Comparison of ENCODE assay signal across 8 mouse cellular contexts in the genomic region with DNA sequence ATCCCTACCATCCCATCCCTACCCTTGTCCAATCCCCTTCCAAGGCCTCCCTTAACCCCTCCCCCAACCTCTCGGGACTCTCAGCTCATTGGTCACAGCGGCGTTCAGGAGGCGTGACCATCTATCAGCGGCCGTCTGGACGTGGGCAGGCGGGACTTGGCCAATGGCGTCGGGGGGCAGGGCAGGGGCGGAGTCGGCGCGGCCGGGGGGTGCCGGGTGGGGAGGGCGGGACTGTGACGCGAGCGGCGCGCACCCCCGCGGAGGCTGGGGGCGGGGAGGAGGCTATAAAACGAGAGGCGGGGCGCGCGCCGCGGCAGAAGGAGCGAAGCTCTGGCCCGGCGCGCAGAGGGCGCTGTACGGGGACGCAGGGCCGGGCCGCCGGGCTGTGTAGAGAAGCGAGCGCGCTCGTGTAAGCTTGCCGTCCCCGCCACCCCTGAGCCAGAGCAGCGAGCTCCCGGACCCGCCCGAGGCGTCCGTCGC. TPM values are rescaled to one million over a fixed set of nuclear protein-coding genes. Genes with fewer than 3 reads are reported as not detected.
DNase-seq lines count a peak whose midpoint lies in the region; ATAC-seq lines count a peak whose summit lies in the region.

Tob1 (plus strand) TSS at position 331 of the 480 bp plus-strand sequence.

- H3K9me3 ChIP-seq in hindbrain, embryonic 11.5 days (ENCODE audit: control insufficient read depth, low read length), result no peaks in the 10 kb centered on the region

- peaks cover 6% of the 10 kb centered on the region; the same call in 1 of the 2 replicates for H3K36me3 ChIP-seq in hindbrain, embryonic 11.5 days (ENCODE audit: control insufficient read depth, insufficient read depth, low read length)

- peak; percentile 99 for DNase-seq in MN1 (ENCODE audit: low spot score)
- peak; percentile 100 for DNase-seq in cerebellum, adult 9-10 months
- peak; percentile 98 to 99 for DNase-seq in frontal cortex, adult 2 months (ENCODE audit: extremely low spot score in 1 of 2, low spot score in 1 of 2)
- DNase-seq in hindbrain, embryonic 11.5 days (ENCODE audit: low spot score), result peak; percentile 97
- peak; percentile 97 for DNase-seq in layer of hippocampus, postnatal 10 days (ENCODE audit: low spot score in 2 of 2)
- peak; percentile 99 for DNase-seq in lung, postnatal 10 days
- peak; percentile 96 for DNase-seq in ovary, postnatal 36 days (ENCODE audit: low spot score)
- DNase-seq in thymus, postnatal 25 days, result peak; percentile 97

- ATAC-seq in hindbrain, embryonic 11.5 days (ENCODE audit: low FRiP score), result peak; percentile 98

- H3K4me1 ChIP-seq in hindbrain, embryonic 11.5 days (replicated peaks; ENCODE audit: control insufficient read depth, insufficient read depth, low read length), result peaks cover 4% of the 10 kb centered on the region

- H3K4me3 ChIP-seq in hindbrain, embryonic 11.5 days (ENCODE audit: low read depth, low read length), result peak within 1 kb of the TSS; percentile 96

- WGBS in hindbrain, embryonic 11.5 days, result under 1% methylated on average over 44 of the region's 55 CpGs

- peak within 1 kb of the TSS; percentile 91 for H3K4me2 ChIP-seq in hindbrain, embryonic 11.5 days (replicated peaks; ENCODE audit: low read depth, low read length)

- peak within 1 kb of the TSS; percentile 98 for H3K9ac ChIP-seq in hindbrain, embryonic 11.5 days (ENCODE audit: low read depth, low read length)

- peak within 1 kb of the TSS; percentile 98 for H3K27ac ChIP-seq in hindbrain, embryonic 11.5 days (ENCODE audit: low read depth, low read length)

- H3K27me3 ChIP-seq in hindbrain, embryonic 11.5 days (ENCODE audit: control insufficient read depth, insufficient read depth, low read length), result no peaks in the 10 kb centered on the region

RNA-seq across cellular contexts. Expression of gene Tob1, which starts in this region (rescaled TPM):
- polyA plus RNA-seq in frontal cortex, adult 2 months (2012; rRNA removed), result 44.4 and 45.5 TPM in 2 replicates
- polyA plus RNA-seq in hindbrain, embryonic 11.5 days (2014; fragmentation: Nextera tagmentation; extraction: Ambion mirVana), result 36.7 and 38.9 TPM in 2 replicates
- 10 to 100 TPM; 29.2 to 31.3 TPM for total RNA-seq in layer of hippocampus, postnatal 10 days (2021)

Comparison
In these comparisons a context has a peak if more than half of its experiments do, and no peak if none do; other contexts are left out.
1. Peak in every context shown above with its lines: DNase-seq, ATAC-seq, H3K4me3 ChIP-seq and H3K27ac ChIP-seq.